Mouse (Mus musculus): ENCODE measurements at regions not wholly inside any gene's neighbourhood (a gene's known extent, or its start where the extent isn't known, plus 50 kb on each side); places are given as distances from the start of the nearest gene placed in this dataset.

- Histone ChIP-seq H3K4me3 (ENCODE audit: insufficient read depth, low read length) (no peak overlapping the region), H3K27ac (ENCODE audit: insufficient read depth, low read length) (no peak overlapping the region), H3K4me1 (ENCODE audit: control insufficient read depth, insufficient read depth, low read length) (no peaks in the 10 kb centered on the region)
- TF ChIP-seq POLR2A (IDR thresholded peaks at IDR 0.05; ENCODE audit: extremely low read depth, insufficient read depth, low read length), result no peak
- TF ChIP-seq CTCF (IDR thresholded peaks at IDR 0.05; ENCODE audit: extremely low read depth, insufficient read depth, low read length), result no peak
These were observed 404.8 kb upstream of the Frg1 start for GRCm38 (mm10) chr8:41821676-41822075.

- Histone ChIP-seq H3K4me1 (ENCODE audit: control insufficient read depth, insufficient read depth, low read length) (no peaks in the 10 kb centered on the region), H3K27ac (ENCODE audit: insufficient read depth, low read length) (no peak overlapping the region), H3K4me3 (ENCODE audit: insufficient read depth, low read length) (no peak overlapping the region)
- TF ChIP-seq POLR2A (IDR thresholded peaks at IDR 0.05; ENCODE audit: extremely low read depth, insufficient read depth, low read length) (no peak), CTCF (IDR thresholded peaks at IDR 0.05; ENCODE audit: extremely low read depth, insufficient read depth, low read length) (no peak)
These were observed 403.9 kb upstream of the Frg1 start for GRCm38 (mm10) chr8:41820605-41821395.

- no peak overlapping the region for H3K4me3 ChIP-seq (ENCODE audit: insufficient read depth, low read length)
- TF ChIP-seq POLR2A (IDR thresholded peaks at IDR 0.05; ENCODE audit: extremely low read depth, insufficient read depth, low read length) (no peak), CTCF (IDR thresholded peaks at IDR 0.05; ENCODE audit: extremely low read depth, insufficient read depth, low read length) (no peak)
- H3K4me1 ChIP-seq (ENCODE audit: control insufficient read depth, insufficient read depth, low read length), result no peaks in the 10 kb centered on the region
- 0 out of 2 replicates have a peak overlapping the region, but pooled peaks have one; percentile 40 for H3K27ac ChIP-seq (ENCODE audit: insufficient read depth, low read length)
These were observed 401.7 kb upstream of the Frg1 start for GRCm38 (mm10) chr8:41818577-41818976.

GRCm38 (mm10) chr8:41818079-41818478 is 401.2 kb upstream of the Frg1 start:
- no peak for TF ChIP-seq POLR2A (IDR thresholded peaks at IDR 0.05; ENCODE audit: extremely low read depth, insufficient read depth, low read length)
- TF ChIP-seq CTCF (IDR thresholded peaks at IDR 0.05; ENCODE audit: extremely low read depth, insufficient read depth, low read length), result no peak

GRCm38 (mm10) chr8:41815272-41815671 is 398.4 kb upstream of the Frg1 start:
- TF ChIP-seq CTCF (IDR thresholded peaks at IDR 0.05; ENCODE audit: extremely low read depth, insufficient read depth, low read length) (no peak), POLR2A (IDR thresholded peaks at IDR 0.05; ENCODE audit: extremely low read depth, insufficient read depth, low read length) (no peak)
- H3K4me1 ChIP-seq (ENCODE audit: control insufficient read depth, insufficient read depth, low read length), result no peaks in the 10 kb centered on the region
- no peak overlapping the region for H3K27ac ChIP-seq (ENCODE audit: insufficient read depth, low read length)
- no peak overlapping the region for H3K4me3 ChIP-seq (ENCODE audit: insufficient read depth, low read length)

More at GRCm38 (mm10) chr8:41818079-41818478, 401.2 kb upstream of the Frg1 start:
- no peaks in the 10 kb centered on the region for H3K4me1 ChIP-seq (ENCODE audit: control insufficient read depth, insufficient read depth, low read length)
- no peak overlapping the region for H3K27ac ChIP-seq (ENCODE audit: insufficient read depth, low read length)
- no peak overlapping the region for H3K4me3 ChIP-seq (ENCODE audit: insufficient read depth, low read length)

DNA sequence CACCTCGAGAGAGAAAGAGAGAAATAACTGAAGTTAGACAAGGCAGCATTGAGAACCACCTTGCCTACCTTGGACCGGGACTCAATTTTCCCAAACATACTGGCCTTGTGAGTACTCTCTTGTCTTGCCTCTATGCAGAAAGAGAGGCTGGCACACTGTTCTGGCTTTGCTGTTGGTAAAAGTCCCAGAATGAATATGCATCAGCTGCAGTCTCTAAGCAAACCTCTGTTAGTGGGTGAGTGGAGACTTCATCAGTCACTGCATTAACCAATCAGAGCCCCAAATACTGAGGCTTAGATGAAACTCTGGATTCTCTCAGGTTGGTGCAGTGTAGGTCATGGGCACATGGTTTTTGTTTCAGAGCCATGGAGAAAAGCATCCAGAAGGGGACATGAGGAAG is 378.8 kb upstream of the Frg1 start:
- no peak overlapping the region for H3K27ac ChIP-seq (ENCODE audit: insufficient read depth, low read length)
- H3K4me3 ChIP-seq (ENCODE audit: insufficient read depth, low read length), result no peak overlapping the region
- TF ChIP-seq CTCF (IDR thresholded peaks at IDR 0.05; ENCODE audit: extremely low read depth, insufficient read depth, low read length) (no peak), POLR2A (IDR thresholded peaks at IDR 0.05; ENCODE audit: extremely low read depth, insufficient read depth, low read length) (no peak)
- no peaks in the 10 kb centered on the region for H3K4me1 ChIP-seq (ENCODE audit: control insufficient read depth, insufficient read depth, low read length)

- no peak for TF ChIP-seq CTCF (IDR thresholded peaks at IDR 0.05; ENCODE audit: extremely low read depth, insufficient read depth, low read length)
- TF ChIP-seq POLR2A (IDR thresholded peaks at IDR 0.05; ENCODE audit: extremely low read depth, insufficient read depth, low read length), result no peak
- no peak overlapping the region for H3K4me3 ChIP-seq (ENCODE audit: insufficient read depth, low read length)
These were observed 370.3 kb upstream of the Frg1 start for GRCm38 (mm10) chr8:41786952-41787861.

GRCm38 (mm10) chr8:41785977-41786376 is 369.1 kb upstream of the Frg1 start:
- no peak for TF ChIP-seq POLR2A (IDR thresholded peaks at IDR 0.05; ENCODE audit: extremely low read depth, insufficient read depth, low read length)
- no peak overlapping the region for H3K27ac ChIP-seq (ENCODE audit: insufficient read depth, low read length)
- no peak overlapping the region for H3K4me3 ChIP-seq (ENCODE audit: insufficient read depth, low read length)
- H3K4me1 ChIP-seq (ENCODE audit: control insufficient read depth, insufficient read depth, low read length), result no peaks in the 10 kb centered on the region

More at GRCm38 (mm10) chr8:41786952-41787861, 370.3 kb upstream of the Frg1 start:
- Histone ChIP-seq H3K4me1 (ENCODE audit: control insufficient read depth, insufficient read depth, low read length) (no peaks in the 10 kb centered on the region), H3K27ac (ENCODE audit: insufficient read depth, low read length) (no peak overlapping the region)

DNA sequence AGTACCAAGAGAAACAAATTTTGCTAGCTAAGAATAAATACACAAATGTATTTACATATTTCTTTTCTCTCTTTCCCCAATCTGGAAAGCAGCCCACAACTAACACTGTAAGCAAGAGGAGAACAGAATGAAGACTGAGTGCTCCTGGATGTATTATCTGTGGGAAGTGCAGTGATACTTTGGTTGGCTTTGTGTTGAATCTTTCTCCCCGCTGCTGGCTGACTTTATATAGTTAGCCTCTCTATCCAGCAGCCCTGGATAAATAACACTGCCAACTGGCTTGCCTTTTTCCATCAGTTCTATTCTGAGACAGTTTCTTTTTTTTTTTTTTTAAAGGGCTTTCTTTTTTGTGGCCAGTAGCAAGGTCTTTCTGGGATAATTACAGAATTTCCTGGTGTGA is 366.0 kb upstream of the Frg1 start:
- H3K27ac ChIP-seq (ENCODE audit: insufficient read depth, low read length), result no peak overlapping the region
- TF ChIP-seq CTCF (IDR thresholded peaks at IDR 0.05; ENCODE audit: extremely low read depth, insufficient read depth, low read length) (no peak), POLR2A (IDR thresholded peaks at IDR 0.05; ENCODE audit: extremely low read depth, insufficient read depth, low read length) (no peak)

More for the DNA sequence above, 366.0 kb upstream of the Frg1 start:
- Histone ChIP-seq H3K4me1 (ENCODE audit: control insufficient read depth, insufficient read depth, low read length) (no peaks in the 10 kb centered on the region), H3K4me3 (ENCODE audit: insufficient read depth, low read length) (no peak overlapping the region)
